Mouse (Mus musculus): ENCODE measurements around the gene Rai1. TPM values are rescaled to one million over a fixed set of nuclear protein-coding genes. Genes with fewer than 3 reads are reported as not detected.

Gene Rai1
- total and polyA plus RNA-seq, 2 experiments from 2014 or later = 21.2 to 60.7 TPM

GRCm38 (mm10) chr11:60173606-60174184, 68.9 kb downstream of the Rai1 start:
- Histone ChIP-seq H3K36me3 (ENCODE audit: insufficient read depth) (no peaks in the 10 kb centered on the region), H3K4me1 (ENCODE audit: insufficient read depth) (peaks cover 28% of the 10 kb centered on the region), H3K4me2 (ENCODE audit: low read depth) (no peak overlapping the region), H3K27me3 (ENCODE audit: insufficient read depth, low read length) (no peaks in the 10 kb centered on the region), H3K9ac (no peak overlapping the region), H3K4me3 (ENCODE audit: low read depth, low read length) (no peak overlapping the region), H3K9me3 (ENCODE audit: low read length) (no peaks in the 10 kb centered on the region), H3K27ac (ENCODE audit: low read depth, low read length) (no peak overlapping the region)
- 43% methylated on average over 10 of the region's 10 CpGs for WGBS
- ATAC-seq = no peak
- no peak for DNase-seq
- TF ChIP-seq CTCF (IDR thresholded peaks at IDR 0.05; ENCODE audit: low read depth) = no peak

- H3K4me2 ChIP-seq (ENCODE audit: low read depth) = peak overlapping the region; percentile 94
- no peaks in the 10 kb centered on the region for H3K9me3 ChIP-seq (ENCODE audit: low read length)
- peak overlapping the region; percentile 86 for H3K9ac ChIP-seq
- peak; percentile 87 for DNase-seq
- WGBS = under 1% methylated on average over 58 of the region's 66 CpGs
- H3K4me3 ChIP-seq (ENCODE audit: low read depth, low read length) = peak overlapping the region; percentile 69
- H3K27ac ChIP-seq (ENCODE audit: low read depth, low read length) = peak overlapping the region; percentile 99
- H3K27me3 ChIP-seq (ENCODE audit: insufficient read depth, low read length) = no peaks in the 10 kb centered on the region
- TF ChIP-seq CTCF (IDR thresholded peaks at IDR 0.05; ENCODE audit: low read depth) = peak; percentile 25
- ATAC-seq = peak; percentile 74
- H3K36me3 ChIP-seq (ENCODE audit: insufficient read depth) = no peaks in the 10 kb centered on the region
- peaks cover 29% of the 10 kb centered on the region for H3K4me1 ChIP-seq (ENCODE audit: insufficient read depth)
Observed at GRCm38 (mm10) chr11:60175371-60176181, 70.8 kb downstream of the Rai1 start.

- peak; percentile 67 for TF ChIP-seq CTCF (IDR thresholded peaks at IDR 0.05; ENCODE audit: low read depth)
- peak overlapping the region; percentile 69 for H3K4me3 ChIP-seq (ENCODE audit: low read depth, low read length)
- no peaks in the 10 kb centered on the region for H3K36me3 ChIP-seq (ENCODE audit: insufficient read depth)
- H3K9ac ChIP-seq = peak overlapping the region; percentile 86
- peak overlapping the region; percentile 94 for H3K4me2 ChIP-seq (ENCODE audit: low read depth)
- no peaks in the 10 kb centered on the region for H3K27me3 ChIP-seq (ENCODE audit: insufficient read depth, low read length)
- peak overlapping the region; percentile 99 for H3K27ac ChIP-seq (ENCODE audit: low read depth, low read length)
- peaks cover 31% of the 10 kb centered on the region for H3K4me1 ChIP-seq (ENCODE audit: insufficient read depth)
- 2% methylated on average over 69 of the region's 71 CpGs for whole genome bisulfite sequencing
- ATAC-seq (peak; percentile 59), DNase-seq (peak; percentile 80)
- no peaks in the 10 kb centered on the region for H3K9me3 ChIP-seq (ENCODE audit: low read length)
Observed at GRCm38 (mm10) chr11:60176182-60176974, 71.6 kb downstream of the Rai1 start.

GRCm38 (mm10) chr11:60176975-60177657, 72.3 kb downstream of the Rai1 start:
- Histone ChIP-seq H3K9ac (peak overlapping the region; percentile 86), H3K4me1 (ENCODE audit: insufficient read depth) (peaks cover 39% of the 10 kb centered on the region), H3K27me3 (ENCODE audit: insufficient read depth, low read length) (no peaks in the 10 kb centered on the region), H3K27ac (ENCODE audit: low read depth, low read length) (peak overlapping the region; percentile 99), H3K36me3 (ENCODE audit: insufficient read depth) (no peaks in the 10 kb centered on the region), H3K4me2 (ENCODE audit: low read depth) (peak overlapping the region; percentile 94), H3K4me3 (ENCODE audit: low read depth, low read length) (peak overlapping the region; percentile 69), H3K9me3 (ENCODE audit: low read length) (no peaks in the 10 kb centered on the region)
- 1% methylated on average over 42 of the region's 42 CpGs for WGBS
- no peak; the same call in 1 of the 2 replicates for TF ChIP-seq CTCF (IDR thresholded peaks at IDR 0.05; ENCODE audit: low read depth)
- ATAC-seq (peak; percentile 70), DNase-seq (peak; percentile 91)

- no peaks in the 10 kb centered on the region for H3K36me3 ChIP-seq (ENCODE audit: insufficient read depth)
- WGBS = 36% methylated on average over 6 of the region's 6 CpGs
- no peaks in the 10 kb centered on the region for H3K27me3 ChIP-seq (ENCODE audit: insufficient read depth, low read length)
- no peak for ATAC-seq
- H3K27ac ChIP-seq (ENCODE audit: low read depth, low read length) = peak overlapping the region; percentile 99
- peak overlapping the region; percentile 94 for H3K4me2 ChIP-seq (ENCODE audit: low read depth)
- H3K9me3 ChIP-seq (ENCODE audit: low read length) = no peaks in the 10 kb centered on the region
- peak overlapping the region; percentile 69; the same call in 1 of the 2 replicates for H3K4me3 ChIP-seq (ENCODE audit: low read depth, low read length)
- no peak for TF ChIP-seq CTCF (IDR thresholded peaks at IDR 0.05; ENCODE audit: low read depth)
- DNase-seq = no peak
- peak overlapping the region; percentile 86 for H3K9ac ChIP-seq
- H3K4me1 ChIP-seq (ENCODE audit: insufficient read depth) = peaks cover 48% of the 10 kb centered on the region
Observed at GRCm38 (mm10) chr11:60178005-60178404, 73.2 kb downstream of the Rai1 start.

GRCm38 (mm10) chr11:60178506-60178905, 73.7 kb downstream of the Rai1 start:
- Histone ChIP-seq H3K4me1 (ENCODE audit: insufficient read depth) (peaks cover 51% of the 10 kb centered on the region), H3K4me2 (ENCODE audit: low read depth) (no peak overlapping the region), H3K4me3 (ENCODE audit: low read depth, low read length) (no peak overlapping the region), H3K36me3 (ENCODE audit: insufficient read depth) (no peaks in the 10 kb centered on the region), H3K27me3 (ENCODE audit: insufficient read depth, low read length) (no peaks in the 10 kb centered on the region), H3K9ac (no peak overlapping the region), H3K9me3 (ENCODE audit: low read length) (no peaks in the 10 kb centered on the region), H3K27ac (ENCODE audit: low read depth, low read length) (peak overlapping the region; percentile 99)
- no peak for TF ChIP-seq CTCF (IDR thresholded peaks at IDR 0.05; ENCODE audit: low read depth)
- DNase-seq (no peak), ATAC-seq (no peak)
